Mouse (Mus musculus) spleen, adult 12 weeks (tissue): ENCODE results near the gene Kalrn.

Source experiments
- DNase-seq: peaks from one replicate; pipeline ENCODE4 v3.0.0; 2022; ENCODE audit warnings: low spot score

Gene Kalrn

GRCm38 (mm10) chr16:34421473-34421872 is 151.9 kb downstream of the Kalrn start:
- DNase-seq, result no peak

GRCm38 (mm10) chr16:34417966-34418365 is 155.4 kb downstream of the Kalrn start:
- no peak for DNase-seq

GRCm38 (mm10) chr16:34417383-34417782 is 155.9 kb downstream of the Kalrn start:
- DNase-seq, result no peak

GRCm38 (mm10) chr16:34414581-34414980 is 158.8 kb downstream of the Kalrn start:
- DNase-seq, result no peak

- no peak for DNase-seq
Observed at GRCm38 (mm10) chr16:34413868-34414333, 159.4 kb downstream of the Kalrn start.

GRCm38 (mm10) chr16:34407036-34407435 is 166.3 kb downstream of the Kalrn start:
- DNase-seq, result no peak

GRCm38 (mm10) chr16:34405094-34405493 is 168.2 kb downstream of the Kalrn start:
- no peak for DNase-seq

GRCm38 (mm10) chr16:34401216-34401615 is 172.1 kb downstream of the Kalrn start:
- DNase-seq, result no peak

- no peak for DNase-seq
Observed at GRCm38 (mm10) chr16:34400102-34400728, 173.1 kb downstream of the Kalrn start.

GRCm38 (mm10) chr16:34395221-34395811 is 178.0 kb downstream of the Kalrn start:
- DNase-seq, result no peak

- DNase-seq, result no peak
Observed at GRCm38 (mm10) chr16:34389520-34390271, 183.6 kb downstream of the Kalrn start.

GRCm38 (mm10) chr16:34388871-34389270 is 184.5 kb downstream of the Kalrn start:
- DNase-seq, result no peak

GRCm38 (mm10) chr16:34385065-34385464 is 188.3 kb downstream of the Kalrn start:
- no peak for DNase-seq

- DNase-seq, result no peak
Observed at GRCm38 (mm10) chr16:34382992-34383391, 190.3 kb downstream of the Kalrn start.

- DNase-seq, result no peak
Observed at GRCm38 (mm10) chr16:34376166-34376857, 197.0 kb downstream of the Kalrn start.

- no peak for DNase-seq
Observed at GRCm38 (mm10) chr16:34373519-34373918, 199.8 kb downstream of the Kalrn start.

GRCm38 (mm10) chr16:34372103-34372741 is 201.1 kb downstream of the Kalrn start:
- no peak for DNase-seq

- DNase-seq, result no peak
Observed at GRCm38 (mm10) chr16:34359206-34359605, 214.1 kb downstream of the Kalrn start.

GRCm38 (mm10) chr16:34355547-34355946 is 217.8 kb downstream of the Kalrn start:
- DNase-seq, result no peak

- DNase-seq, result no peak
Observed at GRCm38 (mm10) chr16:34354042-34354441, 219.3 kb downstream of the Kalrn start.

GRCm38 (mm10) chr16:34352747-34353146 is 220.6 kb downstream of the Kalrn start:
- no peak for DNase-seq

- DNase-seq, result no peak
Observed at GRCm38 (mm10) chr16:34351575-34352150, 221.7 kb downstream of the Kalrn start.
